In genomic region chr11:88718050-88718765, GRCm38 (mm10) we compare ENCODE assay signal across 7 mouse cellular contexts. TPM values are rescaled to one million over a fixed set of nuclear protein-coding genes. Genes with fewer than 3 reads are reported as not detected.
DNase-seq lines count a peak whose midpoint lies in the region; ATAC-seq lines count a peak whose summit lies in the region.

TSS of gene Msi2 (minus strand) at chr11:88718513.

- H3K27ac ChIP-seq in intestine, embryonic 14.5 days (ENCODE audit: low read depth): peak within 1 kb of the TSS; percentile 87
- H3K27ac ChIP-seq in midbrain, embryonic 10.5 days (replicated peaks): peak within 1 kb of the TSS; percentile 100

- H3K4me2 ChIP-seq in intestine, embryonic 14.5 days (ENCODE audit: low read length): peak within 1 kb of the TSS; percentile 88

- WGBS in intestine, embryonic 14.5 days: under 1% methylated on average over 80 of the region's 84 CpGs
- WGBS in midbrain, embryonic 10.5 days: 2% methylated on average over 50 of the region's 84 CpGs

- intact Hi-C loops in gastrocnemius, postnatal 14 days (cut with DNase I; ENCODE audit: low total_unique reads): no loop called here
- intact Hi-C loops in left cerebral cortex, postnatal 25 days (cut with DNase I): loop anchor here (5.0 kb wide), 3 partner anchors 76 to 166 kb away; no protein-coding TSS in a partner anchor

- peak; percentile 85 for ATAC-seq in intestine, embryonic 14.5 days (replicated peaks; ENCODE audit: low FRiP score, low TSS enrichment, low read depth)

- H3K36me3 ChIP-seq in intestine, embryonic 14.5 days (ENCODE audit: control insufficient read depth, insufficient read depth, low read length): no peaks in the 10 kb centered on the region
- H3K36me3 ChIP-seq in midbrain, embryonic 10.5 days: peaks cover 19% of the 10 kb centered on the region

- no peaks in the 10 kb centered on the region for H3K9me3 ChIP-seq in intestine, embryonic 14.5 days (ENCODE audit: control insufficient read depth, low read length)
- no peaks in the 10 kb centered on the region for H3K9me3 ChIP-seq in midbrain, embryonic 10.5 days (replicated peaks)

- H3K4me1 ChIP-seq in intestine, embryonic 14.5 days (replicated peaks; ENCODE audit: control insufficient read depth, insufficient read depth, low read length): peaks cover 44% of the 10 kb centered on the region
- peaks cover 69% of the 10 kb centered on the region for H3K4me1 ChIP-seq in midbrain, embryonic 10.5 days

- peak; percentile 94 to 97 for DNase-seq in adrenal gland, adult (ENCODE audit: inconsistent age in 2 of 2, low spot score in 1 of 2)
- DNase-seq in embryo, embryonic 10.5 days (ENCODE audit: low spot score): peak; percentile 95
- DNase-seq in gastrocnemius, postnatal 14 days: peak; percentile 93
- DNase-seq in intestine, embryonic 14.5 days (ENCODE audit: low spot score): peak; percentile 90
- DNase-seq in left cerebral cortex, postnatal 25 days (ENCODE audit: low spot score in 2 of 2): peak; percentile 82 to 89
- peak; percentile 93 for DNase-seq in midbrain, embryonic 10.5 days (ENCODE audit: low spot score)
- DNase-seq in right cerebral cortex, postnatal 4 days: peak; percentile 90

- no peaks in the 10 kb centered on the region for H3K27me3 ChIP-seq in intestine, embryonic 14.5 days (replicated peaks; ENCODE audit: control insufficient read depth, insufficient read depth, low read length)
- no peaks in the 10 kb centered on the region for H3K27me3 ChIP-seq in midbrain, embryonic 10.5 days (ENCODE audit: low read depth, poor library complexity, severe bottlenecking)

- peak within 1 kb of the TSS; percentile 84 for H3K4me3 ChIP-seq in intestine, embryonic 14.5 days (ENCODE audit: low read depth, low read length)
- peak within 1 kb of the TSS; percentile 97 for H3K4me3 ChIP-seq in midbrain, embryonic 10.5 days

- peak within 1 kb of the TSS; percentile 98 for H3K9ac ChIP-seq in intestine, embryonic 14.5 days (ENCODE audit: low read length)

RNA-seq across cellular contexts. Expression of gene Msi2, which starts in this region (rescaled TPM):
- total RNA-seq in gastrocnemius, postnatal 14 days (2021): 100 to 1,000 TPM; 156 to 165 TPM
- polyA plus RNA-seq in intestine, embryonic 14.5 days (2014; fragmentation: Nextera tagmentation; extraction: Ambion mirVana): 13.6 and 15.1 TPM in 2 replicates
- total RNA-seq in left cerebral cortex, postnatal 25 days (2021): 100 to 1,000 TPM; 116 to 123 TPM
- 25.3 and 30.5 TPM in 2 replicates for polyA plus RNA-seq in midbrain, embryonic 10.5 days (2016; fragmentation: Nextera tagmentation; extraction: Ambion mirVana)

Comparison
In these comparisons a context has a peak if more than half of its experiments do, and no peak if none do; other contexts are left out.
1. Peak in every context shown above with its lines: DNase-seq, ATAC-seq, H3K4me3 ChIP-seq and H3K27ac ChIP-seq.